Mouse (Mus musculus) urinary bladder, postnatal 14 days (tissue): ENCODE results near the gene Cd2.

Experiments used
- DNase-seq: peaks from one replicate; pipeline ENCODE4 v3.0.0; 2021; ENCODE audit warnings: low spot score

Gene Cd2

GRCm38 (mm10) chr3:101228868-101229550 is 58.7 kb downstream of the Cd2 start:
- no peak for DNase-seq

- DNase-seq: no peak
Observed at GRCm38 (mm10) chr3:101228066-101228465, 59.7 kb downstream of the Cd2 start.
